Mouse (Mus musculus): ENCODE data around the gene S100a7a. TPM values are rescaled to one million over a fixed set of nuclear protein-coding genes. Genes with fewer than 3 reads are reported as not detected.

Gene S100a7a
- polyA plus RNA-seq, 1 experiment from 2014 or later = not detected

DNA sequence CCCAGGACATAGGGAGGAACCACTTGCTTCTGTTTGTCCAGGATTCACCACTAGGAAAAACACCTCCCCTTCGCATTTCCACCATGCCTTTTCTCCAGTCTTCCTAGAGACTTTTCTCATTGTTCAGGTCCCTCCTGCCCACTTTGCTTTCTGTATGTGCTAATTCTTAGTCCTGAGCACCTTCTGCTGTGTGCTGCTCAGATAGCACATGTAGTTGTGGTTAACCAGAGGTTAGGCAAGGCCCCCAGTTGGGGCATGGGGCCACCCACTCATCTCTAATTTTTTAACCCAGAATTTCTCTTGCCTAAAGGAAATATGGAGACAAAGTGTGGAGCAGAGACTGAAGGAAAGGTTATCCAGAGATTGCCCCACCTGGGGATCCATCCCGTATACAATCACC, 48.4 kb downstream of the S100a7a start:
- no peaks in the 10 kb centered on the region for H3K4me1 ChIP-seq (ENCODE audit: control insufficient read depth, insufficient read depth, low read length)
- 86% methylated on average over 2 of the region's 2 CpGs for WGBS
- DNase-seq (ENCODE audit: low spot score) = no peak
- no peak overlapping the region for H3K4me3 ChIP-seq (ENCODE audit: low read depth, low read length)
- H3K27me3 ChIP-seq (ENCODE audit: control insufficient read depth, insufficient read depth, low read length) = no peaks in the 10 kb centered on the region
- H3K27ac ChIP-seq (replicated peaks; ENCODE audit: low read depth, low read length) = no peak overlapping the region
- H3K4me2 ChIP-seq (ENCODE audit: low read depth, severe bottlenecking) = no peak overlapping the region
- H3K36me3 ChIP-seq (ENCODE audit: control insufficient read depth, insufficient read depth, low read length) = no peaks in the 10 kb centered on the region
- no peaks in the 10 kb centered on the region for H3K9me3 ChIP-seq (ENCODE audit: control insufficient read depth, low read length)
- ATAC-seq (ENCODE audit: insufficient number of reproducible peaks, low FRiP score, low TSS enrichment, low read depth) = no peak
- no peak overlapping the region for H3K9ac ChIP-seq (ENCODE audit: low read length)

Other genes starting within 250 kb of the S100a7a start
- 47.2 and 56.7 TPM in 2 replicates for gene Ints3, start 220.4 kb upstream of the S100a7a start, polyA plus RNA-seq (2014; fragmentation: Nextera tagmentation; extraction: Ambion mirVana)
- gene Npr1, start 188.2 kb upstream of the S100a7a start, polyA plus RNA-seq (2014; fragmentation: Nextera tagmentation; extraction: Ambion mirVana) = 2.0 and 2.3 TPM in 2 replicates
- gene Ilf2, start 177.9 kb upstream of the S100a7a start, polyA plus RNA-seq (2014; fragmentation: Nextera tagmentation; extraction: Ambion mirVana) = 377 and 385 TPM in 2 replicates
- gene Snapin, start 163.0 kb upstream of the S100a7a start, polyA plus RNA-seq (2014; fragmentation: Nextera tagmentation; extraction: Ambion mirVana) = 60.5 and 63.6 TPM in 2 replicates
- gene Chtop, start 144.5 kb upstream of the S100a7a start, polyA plus RNA-seq (2014; fragmentation: Nextera tagmentation; extraction: Ambion mirVana) = 125 and 129 TPM in 2 replicates
- 4.6 and 7.3 TPM in 2 replicates for gene S100a1, start 139.6 kb upstream of the S100a7a start, polyA plus RNA-seq (2014; fragmentation: Nextera tagmentation; extraction: Ambion mirVana)
- 11.8 and 12.6 TPM in 2 replicates for gene S100a13, start 139.6 kb upstream of the S100a7a start, polyA plus RNA-seq (2014; fragmentation: Nextera tagmentation; extraction: Ambion mirVana)
- not detected in 2 replicates for gene S100a14, start 127.2 kb upstream of the S100a7a start, polyA plus RNA-seq (2014; fragmentation: Nextera tagmentation; extraction: Ambion mirVana)
- gene S100a16, start 116.8 kb upstream of the S100a7a start, polyA plus RNA-seq (2014; fragmentation: Nextera tagmentation; extraction: Ambion mirVana) = 36.6 and 42.1 TPM in 2 replicates
- gene S100a3, start 93.4 kb upstream of the S100a7a start, polyA plus RNA-seq (2014; fragmentation: Nextera tagmentation; extraction: Ambion mirVana) = 0.43 TPM in 1 of 2 replicates, not detected in the other
- not detected in 2 replicates for gene S100a2, start 63.8 kb upstream of the S100a7a start, polyA plus RNA-seq (2014; fragmentation: Nextera tagmentation; extraction: Ambion mirVana)
- not detected in 2 replicates for gene Gm42674, start 52.1 kb upstream of the S100a7a start, polyA plus RNA-seq (2014; fragmentation: Nextera tagmentation; extraction: Ambion mirVana)
- gene S100a4, start 50.2 kb upstream of the S100a7a start, polyA plus RNA-seq (2014; fragmentation: Nextera tagmentation; extraction: Ambion mirVana) = 0.72 and 1.0 TPM in 2 replicates
- not detected in 2 replicates for gene S100a5, start 45.5 kb upstream of the S100a7a start, polyA plus RNA-seq (2014; fragmentation: Nextera tagmentation; extraction: Ambion mirVana)
- 14.5 and 17.5 TPM in 2 replicates for gene S100a6, start 41.1 kb upstream of the S100a7a start, polyA plus RNA-seq (2014; fragmentation: Nextera tagmentation; extraction: Ambion mirVana)
- 3.7 TPM in 2 replicates for gene S100a8, start 15.0 kb downstream of the S100a7a start, polyA plus RNA-seq (2014; fragmentation: Nextera tagmentation; extraction: Ambion mirVana)
- 1.5 and 2.3 TPM in 2 replicates for gene S100a9, start 41.7 kb downstream of the S100a7a start, polyA plus RNA-seq (2014; fragmentation: Nextera tagmentation; extraction: Ambion mirVana)
- gene Pglyrp4, start 72.9 kb downstream of the S100a7a start, polyA plus RNA-seq (2014; fragmentation: Nextera tagmentation; extraction: Ambion mirVana) = not detected in 2 replicates
- not detected in 2 replicates for gene Gm5849, start 123.9 kb downstream of the S100a7a start, polyA plus RNA-seq (2014; fragmentation: Nextera tagmentation; extraction: Ambion mirVana)

All from limb, embryonic 11.5 days (tissue).